Mouse (Mus musculus) forebrain, embryonic 13.5 days (tissue): ENCODE data around the gene Gtdc1. TPM values are rescaled to one million over a fixed set of nuclear protein-coding genes. Genes with fewer than 3 reads are reported as not detected.
"Not testable (repeated sequence)": the region's sequence is repeated elsewhere in the genome, so short reads cannot be mapped to it uniquely, and the experiment has no call there.

Source experiments
- ATAC-seq: fragments of 200-750 bp; cut with Nextera tagmentation; 2 replicates; pipeline ENCODE4 v1.8.0; 2017
- H3K27ac ChIP-seq: fragments of 300-500 bp; sonication (generic); 2 replicates; pipeline ENCODE4 v1.5.1; 2015; ENCODE audit warnings: inconsistent platforms, mild to moderate bottlenecking, moderate library complexity
- H3K27me3 ChIP-seq: fragments of 300-500 bp; sonication (generic); 2 replicates; pipeline ENCODE4 v1.6.1; 2015; ENCODE audit warnings: mild to moderate bottlenecking, inconsistent platforms
- H3K36me3 ChIP-seq: fragments of 300-500 bp; sonication (generic); 2 replicates; pipeline ENCODE4 v1.6.1; 2015; ENCODE audit warnings: mild to moderate bottlenecking, inconsistent platforms; ENCODE audit not compliant: poor library complexity, severe bottlenecking
- H3K4me1 ChIP-seq: fragments of 300-500 bp; sonication (generic); 2 replicates; pipeline ENCODE4 v1.6.1; 2015; ENCODE audit warnings: inconsistent platforms
- H3K4me2 ChIP-seq: fragments of 300-500 bp; sonication (generic); 2 replicates; pipeline ENCODE4 v1.6.1; 2015; ENCODE audit warnings: inconsistent platforms, mild to moderate bottlenecking, moderate library complexity
- H3K4me3 ChIP-seq: fragments of 300-500 bp; sonication (generic); 2 replicates; pipeline ENCODE4 v1.5.1; 2015; ENCODE audit warnings: mild to moderate bottlenecking, inconsistent platforms
- H3K9ac ChIP-seq: fragments of 300-500 bp; sonication (generic); 2 replicates; pipeline ENCODE4 v1.6.1; 2015; ENCODE audit warnings: mild to moderate bottlenecking, inconsistent platforms
- H3K9me3 ChIP-seq: fragments of 300-500 bp; sonication (generic); replicated peaks from 2 replicates; pipeline ENCODE4 v1.6.1; 2016; ENCODE audit warnings: inconsistent platforms
- WGBS: fragments of 180-500 bp; shearing (Covaris S2); methylation state at CpG from one replicate; pipeline ENCODE4 v1.1.7; 2015; 5-methylcytosine and 5-hydroxymethylcytosine counted together
- polyA plus RNA-seq: library from polyadenylated mRNA; unstranded; fragments of >200 nt; fragmentation: Nextera tagmentation; extraction: Ambion mirVana; gene quantifications from 2 replicates; pipeline ENCODE4 v1.2.1, GENCODE M21; 2015

Gene Gtdc1
- polyA plus RNA-seq, 1 experiment from 2014 or later: 19.4 TPM

- H3K27ac ChIP-seq: no peak overlapping the region
- 48% methylated on average over 10 of the region's 10 CpGs for WGBS
- H3K4me1 ChIP-seq: 0 out of 2 replicates have a peak, but pooled peaks cover 4% of the 10 kb centered on the region
- no peak overlapping the region for H3K9ac ChIP-seq
- no peak overlapping the region; the same call in 1 of the 2 replicates for H3K4me2 ChIP-seq
- no peak overlapping the region for H3K4me3 ChIP-seq
- H3K9me3 ChIP-seq: no peaks in the 10 kb centered on the region
- no peaks in the 10 kb centered on the region for H3K27me3 ChIP-seq
- ATAC-seq: peak; percentile 63; the same call in 1 of the 2 replicates
- H3K36me3 ChIP-seq: no peaks in the 10 kb centered on the region
Measured at GRCm38 (mm10) chr2:44632584-44632983, 294.9 kb downstream of the Gtdc1 start.

- 66% methylated on average over 3 of the region's 3 CpGs for WGBS
- 0 out of 2 replicates have a peak, but pooled peaks cover 4% of the 10 kb centered on the region for H3K4me1 ChIP-seq
- H3K27ac ChIP-seq: no peak overlapping the region
- no peaks in the 10 kb centered on the region for H3K36me3 ChIP-seq
- H3K9me3 ChIP-seq: no peaks in the 10 kb centered on the region
- ATAC-seq: no peak
- H3K9ac ChIP-seq: no peak overlapping the region
- no peaks in the 10 kb centered on the region for H3K27me3 ChIP-seq
- no peak overlapping the region for H3K4me2 ChIP-seq
- no peak overlapping the region for H3K4me3 ChIP-seq
Measured at GRCm38 (mm10) chr2:44631064-44631463, 296.4 kb downstream of the Gtdc1 start.

- no peak overlapping the region for H3K27ac ChIP-seq
Measured at GRCm38 (mm10) chr2:44628778-44629177, 298.7 kb downstream of the Gtdc1 start.

GRCm38 (mm10) chr2:44625154-44625553 is 302.3 kb downstream of the Gtdc1 start:
- no peak overlapping the region for H3K27ac ChIP-seq
- no peak for ATAC-seq
- H3K9me3 ChIP-seq: no peaks in the 10 kb centered on the region
- H3K36me3 ChIP-seq: no peaks in the 10 kb centered on the region
- no peak overlapping the region for H3K9ac ChIP-seq
- peaks cover 4% of the 10 kb centered on the region; the same call in 1 of the 2 replicates for H3K4me1 ChIP-seq
- 48% methylated on average over 3 of the region's 3 CpGs for WGBS
- no peak overlapping the region for H3K4me2 ChIP-seq
- H3K27me3 ChIP-seq: no peaks in the 10 kb centered on the region
- H3K4me3 ChIP-seq: no peak overlapping the region

More at GRCm38 (mm10) chr2:44628778-44629177, 298.7 kb downstream of the Gtdc1 start:
- H3K4me2 ChIP-seq: no peak overlapping the region
- no peak for ATAC-seq
- WGBS: 83% methylated on average over 1 of the region's 1 CpGs
- no peak overlapping the region for H3K9ac ChIP-seq
- H3K27me3 ChIP-seq: no peaks in the 10 kb centered on the region
- H3K9me3 ChIP-seq: no peaks in the 10 kb centered on the region
- H3K36me3 ChIP-seq: no peaks in the 10 kb centered on the region
- peaks cover 9% of the 10 kb centered on the region; the same call in 1 of the 2 replicates for H3K4me1 ChIP-seq
- no peak overlapping the region for H3K4me3 ChIP-seq

GRCm38 (mm10) chr2:44622471-44622870 is 305.0 kb downstream of the Gtdc1 start:
- H3K4me3 ChIP-seq: no peak overlapping the region
- ATAC-seq: no peak
- peaks cover 4% of the 10 kb centered on the region; the same call in 1 of the 2 replicates for H3K4me1 ChIP-seq
- no peak overlapping the region for H3K9ac ChIP-seq
- H3K4me2 ChIP-seq: no peak overlapping the region
- no peaks in the 10 kb centered on the region for H3K9me3 ChIP-seq
- WGBS: 91% methylated on average over 3 of the region's 3 CpGs
- H3K36me3 ChIP-seq: no peaks in the 10 kb centered on the region
- H3K27me3 ChIP-seq: no peaks in the 10 kb centered on the region
- no peak overlapping the region for H3K27ac ChIP-seq

GRCm38 (mm10) chr2:44599653-44600052 is 327.8 kb downstream of the Gtdc1 start:
- not testable (repeated sequence) for H3K4me2 ChIP-seq, H3K27me3 ChIP-seq, H3K27ac ChIP-seq, H3K9ac ChIP-seq, ATAC-seq, H3K4me1 ChIP-seq, H3K9me3 ChIP-seq, H3K36me3 ChIP-seq, H3K4me3 ChIP-seq
- WGBS: 95% methylated on average over 3 of the region's 3 CpGs

- ATAC-seq: no peak
- Histone ChIP-seq H3K9me3 (no peaks in the 10 kb centered on the region), H3K4me2 (no peak overlapping the region), H3K4me1 (no peaks in the 10 kb centered on the region), H3K36me3 (no peaks in the 10 kb centered on the region), H3K4me3 (no peak overlapping the region), H3K9ac (no peak overlapping the region), H3K27me3 (no peaks in the 10 kb centered on the region), H3K27ac (no peak overlapping the region)
- 68% methylated on average over 1 of the region's 1 CpGs for WGBS
Measured at GRCm38 (mm10) chr2:44594276-44594675, 333.2 kb downstream of the Gtdc1 start.

- no peaks in the 10 kb centered on the region for H3K27me3 ChIP-seq
- no peaks in the 10 kb centered on the region for H3K9me3 ChIP-seq
- ATAC-seq: 0 out of 2 replicates have a peak, but pooled peaks have one; percentile 55
- H3K27ac ChIP-seq: no peak overlapping the region
- H3K9ac ChIP-seq: no peak overlapping the region
- H3K4me2 ChIP-seq: no peak overlapping the region
- WGBS: 45% methylated on average over 4 of the region's 4 CpGs
- H3K4me1 ChIP-seq: no peaks in the 10 kb centered on the region
- no peaks in the 10 kb centered on the region for H3K36me3 ChIP-seq
- H3K4me3 ChIP-seq: no peak overlapping the region
Measured at GRCm38 (mm10) chr2:44590881-44591280, 336.6 kb downstream of the Gtdc1 start.

GRCm38 (mm10) chr2:44584061-44584460 is 343.4 kb downstream of the Gtdc1 start:
- H3K9ac ChIP-seq: no peak overlapping the region
- H3K4me2 ChIP-seq: no peak overlapping the region
- ATAC-seq: no peak
- H3K4me1 ChIP-seq: no peaks in the 10 kb centered on the region
- no peaks in the 10 kb centered on the region for H3K36me3 ChIP-seq
- H3K4me3 ChIP-seq: no peak overlapping the region
- no peaks in the 10 kb centered on the region; the same call in 1 of the 2 replicates for H3K9me3 ChIP-seq
- no peaks in the 10 kb centered on the region for H3K27me3 ChIP-seq
- no peak overlapping the region for H3K27ac ChIP-seq

GRCm38 (mm10) chr2:44583491-44583890 is 344.0 kb downstream of the Gtdc1 start:
- no peaks in the 10 kb centered on the region for H3K4me1 ChIP-seq
- no peaks in the 10 kb centered on the region; the same call in 1 of the 2 replicates for H3K9me3 ChIP-seq
- no peak overlapping the region for H3K4me3 ChIP-seq
- H3K4me2 ChIP-seq: no peak overlapping the region
- ATAC-seq: no peak
- H3K27me3 ChIP-seq: no peaks in the 10 kb centered on the region
- H3K27ac ChIP-seq: no peak overlapping the region
- no peak overlapping the region for H3K9ac ChIP-seq
- no peaks in the 10 kb centered on the region for H3K36me3 ChIP-seq

- no peaks in the 10 kb centered on the region for H3K9me3 ChIP-seq
- no peak overlapping the region for H3K9ac ChIP-seq
- no peak overlapping the region for H3K27ac ChIP-seq
- H3K4me2 ChIP-seq: no peak overlapping the region
- no peak overlapping the region for H3K4me3 ChIP-seq
- WGBS: 59% methylated on average over 3 of the region's 3 CpGs
- no peaks in the 10 kb centered on the region for H3K36me3 ChIP-seq
- H3K27me3 ChIP-seq: no peaks in the 10 kb centered on the region
- ATAC-seq: no peak
- H3K4me1 ChIP-seq: peaks cover 32% of the 10 kb centered on the region
Measured at GRCm38 (mm10) chr2:44571810-44572209, 355.6 kb downstream of the Gtdc1 start.

- Histone ChIP-seq H3K27me3 (no peaks in the 10 kb centered on the region), H3K9ac (no peak overlapping the region; the same call in 1 of the 2 replicates), H3K9me3 (no peaks in the 10 kb centered on the region), H3K27ac (no peak overlapping the region), H3K4me3 (no peak overlapping the region), H3K4me2 (peak overlapping the region; percentile 27; the same call in 1 of the 2 replicates), H3K36me3 (no peaks in the 10 kb centered on the region), H3K4me1 (peaks cover 32% of the 10 kb centered on the region)
- 23% methylated on average over 9 of the region's 9 CpGs for WGBS
- ATAC-seq: peak; percentile 60; the same call in 1 of the 2 replicates
Measured at GRCm38 (mm10) chr2:44571156-44571555, 356.3 kb downstream of the Gtdc1 start.
